Mouse (Mus musculus) megakaryocyte, adult 5-6 weeks (primary cell): ENCODE results near the gene Rnf187. TPM values are rescaled to one million over a fixed set of nuclear protein-coding genes. Genes with fewer than 3 reads are reported as not detected.

Source experiments
- ATAC-seq: 2 replicates; pipeline ENCODE4 v1.8.0; 2016; ENCODE audit warnings: mild to moderate bottlenecking, inconsistent platforms; ENCODE audit not compliant: poor library complexity, severe bottlenecking
- total RNA-seq, 2 experiments: library from RNA; stranded (forward) in 1 of 2; stranded (reverse) in 1 of 2; fragments of 153-499, 151-499 nt in 1 of 2; fragments of 221-1000, 200-1000 nt in 1 of 2; gene quantifications; 2 replicates each; pipeline versions ENCODE4 v1.2.3 to v1.2.4; 2015 to 2017

The Rnf187 gene
- total RNA-seq, 2 experiments from 2014 or later = 42.6 to 61.7 TPM

DNA sequence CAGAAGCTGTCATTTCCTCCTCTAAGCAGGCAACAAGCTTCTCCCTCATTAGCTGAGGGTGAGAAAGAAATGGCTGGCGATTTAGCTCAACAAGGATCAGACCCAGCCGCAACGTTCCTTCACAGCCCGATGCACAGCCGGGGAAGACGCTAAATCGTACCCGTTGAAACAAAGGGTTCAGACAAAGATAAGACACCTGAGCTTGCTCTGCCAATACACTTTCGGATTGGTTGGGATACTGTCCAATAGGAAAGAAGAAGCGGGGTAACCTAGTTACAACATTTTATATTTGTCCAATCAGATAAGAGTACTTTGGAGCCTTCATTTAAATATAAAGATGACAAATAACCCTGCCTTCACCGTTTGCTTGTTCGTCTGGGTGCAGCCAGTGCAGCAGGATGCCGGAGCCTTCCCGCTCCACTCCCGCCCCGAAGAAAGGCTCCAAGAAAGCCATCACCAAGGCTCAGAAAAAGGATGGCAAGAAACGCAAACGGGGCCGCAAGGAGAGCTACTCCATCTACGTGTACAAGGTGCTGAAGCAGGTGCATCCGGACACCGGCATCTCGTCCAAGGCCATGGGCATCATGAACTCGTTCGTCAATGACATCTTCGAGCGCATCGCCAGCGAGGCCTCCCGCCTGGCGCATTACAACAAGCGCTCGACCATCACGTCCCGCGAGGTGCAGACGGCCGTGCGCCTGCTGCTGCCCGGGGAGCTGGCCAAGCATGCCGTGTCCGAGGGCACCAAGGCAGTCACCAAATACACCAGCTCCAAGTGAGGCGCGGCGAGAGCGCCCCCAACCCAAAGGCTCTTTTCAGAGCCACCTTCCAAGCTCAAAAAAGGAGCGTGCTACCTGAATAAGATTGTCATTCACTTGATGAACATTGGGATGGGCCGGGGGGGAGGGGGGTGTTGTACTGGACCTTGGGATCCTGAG lies 10.1 kb upstream of the Rnf187 start, which contains the start of gene Hist3h2ba:
TSS of gene Hist3h2ba (plus strand) at position 379 of the 938 bp plus-strand sequence.
- ATAC-seq = peak; percentile 75

- peak; percentile 27; the same call in 1 of the 2 replicates for ATAC-seq
These were observed 9.2 kb upstream of the Rnf187 start for GRCm38 (mm10) chr11:58947798-58948528.

GRCm38 (mm10) chr11:58947306-58947705 lies 8.6 kb upstream of the Rnf187 start:
- no peak for ATAC-seq

DNA sequence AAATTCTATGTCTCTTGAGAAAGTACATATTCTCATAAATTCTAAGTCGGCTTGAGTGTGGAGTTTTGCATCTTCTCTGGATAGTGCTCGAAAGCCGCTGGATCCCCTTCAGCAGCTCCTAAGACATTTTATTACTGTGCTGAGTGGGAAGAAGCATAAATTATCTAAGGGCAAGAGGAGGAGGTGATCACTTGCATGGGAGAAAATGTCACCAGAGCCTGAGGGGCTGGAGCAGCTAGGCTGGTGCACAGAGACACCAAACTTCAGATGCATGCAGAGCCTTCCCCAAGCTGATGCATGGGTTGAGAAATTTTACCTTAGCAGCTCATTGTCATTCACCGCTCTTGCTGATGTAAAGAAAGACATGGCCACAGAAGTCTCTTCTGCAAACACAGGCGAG lies 5.4 kb upstream of the Rnf187 start:
- ATAC-seq = no peak

DNA sequence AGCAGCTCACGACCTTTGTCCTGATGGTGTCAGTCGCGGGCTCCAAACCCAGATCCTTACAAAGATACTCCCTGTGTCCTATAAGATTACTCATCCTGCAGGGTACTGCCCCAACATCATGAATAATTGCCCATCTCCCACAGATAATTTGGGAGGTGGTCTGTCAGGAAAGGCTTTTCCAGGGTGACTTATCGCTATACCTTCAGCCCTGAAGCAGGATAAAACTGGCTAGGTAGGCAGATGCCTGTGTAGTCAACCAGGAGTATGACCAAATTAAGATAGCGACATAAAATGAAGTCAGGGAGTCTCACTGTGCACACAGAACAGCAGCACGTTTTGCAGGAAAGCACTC lies 348 bp upstream of the Rnf187 start:
- no peak for ATAC-seq

- ATAC-seq = no peak
These were observed 807 bp downstream of the Rnf187 start for GRCm38 (mm10) chr11:58937909-58938308.

DNA sequence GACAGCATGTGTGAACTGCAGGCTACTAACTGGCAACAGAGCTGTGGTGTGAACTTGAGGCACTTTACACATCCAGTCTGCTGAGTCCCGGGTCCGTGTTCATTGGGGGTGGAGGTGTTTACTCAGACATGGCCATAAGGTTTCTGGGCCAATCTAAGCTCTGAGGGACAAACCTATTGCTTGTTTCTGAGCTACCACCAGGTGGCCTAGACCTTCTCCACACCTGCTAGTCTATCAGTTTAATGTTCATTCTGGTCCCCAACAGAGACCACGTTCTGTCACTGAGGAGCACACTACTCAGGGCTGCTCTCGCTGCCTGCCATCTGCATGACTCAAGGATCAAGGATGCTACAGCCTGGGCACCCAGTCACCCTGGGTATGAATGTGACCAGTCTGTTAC lies 7.1 kb downstream of the Rnf187 start:
- ATAC-seq = no peak

DNA sequence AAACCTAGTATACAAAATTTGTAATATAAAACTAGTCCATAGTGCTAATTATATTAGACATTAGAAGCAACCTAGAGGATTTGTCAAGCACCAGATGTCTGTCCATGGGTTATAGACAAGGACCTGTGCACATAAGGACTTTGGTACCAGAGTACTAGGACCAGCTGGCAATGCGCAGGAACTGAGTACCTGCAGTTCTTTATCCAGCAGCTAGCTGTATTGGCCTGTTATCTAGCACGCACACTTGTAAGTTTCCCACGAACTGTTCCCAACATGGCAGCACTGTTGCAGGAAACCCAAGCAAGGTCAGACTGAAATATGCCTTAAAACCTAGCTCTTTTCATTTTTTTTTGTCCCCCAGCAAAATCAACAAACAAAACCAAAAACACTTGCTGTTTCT lies 8.5 kb downstream of the Rnf187 start:
- ATAC-seq = no peak

GRCm38 (mm10) chr11:58929641-58930040 lies 9.1 kb downstream of the Rnf187 start:
- ATAC-seq = no peak

GRCm38 (mm10) chr11:58929055-58929454 lies 9.7 kb downstream of the Rnf187 start:
- ATAC-seq = no peak

DNA sequence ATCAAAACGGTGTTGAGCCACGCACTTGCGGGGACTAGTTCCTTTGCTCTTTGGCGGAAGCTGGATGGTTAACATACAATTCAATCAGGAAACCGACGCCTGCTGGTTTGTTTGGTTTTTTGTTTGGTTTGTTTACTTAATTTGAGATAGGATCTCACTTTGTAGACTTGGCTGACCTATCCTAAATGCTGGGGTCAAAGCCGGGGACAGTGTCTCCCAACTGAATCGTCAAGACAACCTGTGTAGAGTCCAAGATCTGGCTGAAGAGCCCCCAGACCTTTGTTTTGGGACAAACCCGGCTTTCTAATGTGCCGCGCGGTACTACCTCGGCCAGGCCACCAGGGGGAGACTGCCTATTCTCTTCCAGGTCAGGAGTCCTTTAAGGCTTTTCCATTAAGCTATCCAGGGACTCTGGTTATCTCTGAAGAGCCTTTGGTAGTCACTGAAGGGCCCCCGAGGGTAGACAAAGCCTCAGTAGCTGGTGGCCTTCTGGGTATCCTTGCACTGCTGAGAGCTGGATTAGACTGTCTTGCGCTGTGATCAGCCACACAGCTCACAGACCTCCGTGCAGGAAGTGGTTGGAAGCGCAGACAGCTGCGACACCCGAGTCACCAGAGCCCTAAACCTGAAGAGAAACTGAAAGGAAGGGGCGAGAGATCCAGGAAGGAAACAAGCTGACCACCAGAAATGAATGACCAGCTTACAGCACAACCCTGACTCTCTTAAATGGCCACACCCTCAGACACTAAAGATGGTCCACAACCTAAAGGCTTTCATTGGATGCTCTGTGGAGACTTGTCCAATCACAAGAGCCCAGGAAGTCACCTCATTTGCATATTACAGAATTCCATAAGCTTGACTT lies 10.7 kb downstream of the Rnf187 start:
- peak; percentile 88 for ATAC-seq

- ATAC-seq = no peak
These were observed 11.7 kb downstream of the Rnf187 start for GRCm38 (mm10) chr11:58927053-58927452.

DNA sequence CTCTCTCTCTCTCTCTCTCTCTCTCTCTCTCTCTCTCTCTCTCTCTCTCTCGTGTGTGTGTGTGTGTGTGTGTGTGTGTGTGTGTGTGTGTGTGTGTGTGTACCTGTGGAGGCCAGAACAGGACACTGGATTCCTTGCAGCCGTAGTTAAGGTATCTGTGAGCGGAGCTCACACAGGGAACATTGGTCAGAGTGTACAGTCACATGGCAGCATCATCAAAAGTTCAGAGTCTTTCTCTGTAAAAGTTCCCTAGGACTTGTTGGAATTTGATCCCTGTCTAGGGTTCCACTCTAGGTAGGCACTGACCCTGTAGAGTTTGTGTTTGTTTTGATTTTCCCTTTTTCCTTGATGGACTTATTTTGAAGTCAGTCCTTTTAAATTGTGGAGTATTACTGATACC lies 12.1 kb downstream of the Rnf187 start:
- ATAC-seq = no peak

GRCm38 (mm10) chr11:58922420-58922819 lies 16.3 kb downstream of the Rnf187 start:
- no peak for ATAC-seq

- ATAC-seq = no peak
These were observed 20.0 kb downstream of the Rnf187 start for GRCm38 (mm10) chr11:58918759-58919158.

- no peak for ATAC-seq
These were observed 20.9 kb downstream of the Rnf187 start, which contains the start of gene Btnl10 for GRCm38 (mm10) chr11:58917745-58918366. Gene Btnl10 (plus strand): TSS chr11:58917908.

DNA sequence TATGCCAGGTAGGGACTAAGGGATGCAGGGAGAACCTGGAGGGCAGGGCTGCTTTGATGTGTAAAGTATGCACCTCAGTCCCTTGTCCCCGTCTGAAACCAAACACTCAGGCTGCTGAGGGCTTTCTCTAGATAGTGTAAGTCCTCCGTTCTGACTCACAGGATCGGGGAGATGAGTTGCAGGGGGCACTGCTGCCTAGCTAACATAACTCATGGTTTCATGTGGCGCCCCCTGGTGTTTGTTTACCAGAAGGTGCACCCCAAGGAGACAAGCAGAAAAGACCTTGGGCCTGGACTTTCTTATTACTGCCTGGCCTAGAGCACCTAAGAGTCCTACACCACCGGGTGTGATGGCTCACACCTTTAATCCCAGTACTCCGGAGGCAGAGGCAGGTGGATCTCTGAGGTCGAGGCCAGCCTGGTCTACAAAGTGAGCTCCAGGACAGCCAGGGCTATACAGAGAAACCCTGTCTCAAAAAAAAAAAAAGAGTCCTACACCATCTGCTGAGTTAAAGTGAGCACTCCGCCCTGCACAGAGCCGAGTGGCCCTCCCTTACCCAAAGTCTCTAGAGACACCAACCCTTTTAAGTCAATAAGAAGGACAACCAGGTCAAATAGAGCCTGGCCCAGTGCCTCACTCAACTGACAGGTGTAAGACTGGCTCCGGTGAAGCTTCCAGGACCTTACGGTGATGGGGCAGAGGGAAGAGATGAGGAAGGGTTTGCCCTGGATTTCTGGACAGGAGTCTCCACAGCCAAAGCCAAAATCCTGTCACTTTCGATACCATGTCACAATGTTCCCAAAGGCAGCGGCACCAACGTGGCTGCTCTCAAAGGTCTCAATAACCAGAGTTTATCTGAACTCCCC lies 21.6 kb downstream of the Rnf187 start:
- peak; percentile 75 for ATAC-seq

DNA sequence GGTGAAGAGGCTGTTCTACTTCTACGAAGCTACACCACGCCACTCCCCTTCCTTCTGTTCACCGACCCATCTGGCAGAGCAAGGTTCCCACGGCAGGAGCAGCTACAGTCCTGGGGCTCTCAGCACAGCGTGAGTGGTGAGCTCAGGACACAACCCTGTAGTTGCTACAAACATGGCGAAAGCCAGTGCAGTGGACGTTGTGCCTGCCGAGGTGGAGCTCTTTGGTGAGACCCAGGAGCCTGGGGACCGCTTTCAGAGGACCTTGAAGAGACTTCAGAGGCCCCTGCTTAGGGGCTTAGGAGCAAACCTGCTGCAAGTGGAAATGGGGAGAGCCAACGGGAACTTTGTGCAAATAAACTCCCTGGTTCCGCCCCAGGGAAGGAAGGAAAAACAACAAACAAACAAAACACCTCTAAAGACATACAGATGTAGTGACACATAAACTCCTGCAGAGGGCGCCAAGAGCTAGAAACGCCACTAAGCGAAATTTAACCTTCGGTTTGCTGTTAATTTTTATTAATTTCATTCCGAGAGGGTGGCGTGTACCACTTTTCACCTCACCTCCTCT lies 24.2 kb downstream of the Rnf187 start:
- peak; percentile 61 for ATAC-seq

DNA sequence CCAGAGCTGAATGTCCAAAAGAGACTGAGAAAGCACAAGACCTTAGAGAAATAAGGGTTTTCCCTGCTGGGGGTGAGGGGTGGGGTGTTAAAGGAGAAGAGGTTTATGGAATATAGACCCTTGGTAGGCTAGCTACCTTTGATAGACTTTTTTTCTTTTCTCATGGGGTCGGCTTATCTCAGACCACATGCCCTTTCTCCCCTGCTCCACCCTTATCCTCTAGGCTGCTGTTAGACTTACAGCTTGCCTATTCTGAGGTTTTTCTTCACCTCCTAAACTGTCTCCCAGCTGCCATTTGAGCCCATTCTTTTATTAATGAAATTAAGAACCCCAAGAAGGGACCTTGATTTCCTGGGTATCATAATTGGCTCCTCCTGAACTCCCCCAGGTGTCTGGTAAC lies 24.9 kb downstream of the Rnf187 start:
- ATAC-seq = no peak
